Mouse (Mus musculus): ENCODE data around the gene Pirb.

DNA sequence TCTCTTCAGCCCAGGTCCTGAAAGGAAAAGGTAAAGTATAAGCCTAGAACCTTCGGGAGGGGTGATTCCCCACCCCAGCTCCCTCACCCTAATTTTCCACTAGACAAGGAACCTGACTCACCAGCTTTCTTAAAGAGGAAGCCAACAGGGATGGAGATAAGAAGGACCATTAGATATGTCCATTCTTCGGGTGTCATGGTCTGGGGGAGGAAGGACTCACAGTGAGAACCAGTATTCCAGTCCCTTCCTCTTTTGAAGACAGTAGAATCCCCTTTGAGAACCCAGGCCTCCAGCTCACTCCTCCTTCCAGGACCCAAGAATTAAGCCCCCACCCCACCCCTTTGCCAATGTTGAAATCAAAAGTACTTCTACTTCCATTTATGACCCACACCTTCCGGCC is 28.3 kb downstream of the Pirb start:
- TF ChIP-seq POLR2A (IDR thresholded peaks at IDR 0.05; ENCODE audit: low read depth, low read length) (no peak), CTCF (conservative IDR thresholded peaks at IDR 0.05; ENCODE audit: insufficient read depth, insufficient read length, low read depth, low read length) (no peak)

Measured in kidney, adult 2 months (tissue).